In the genomic region with DNA sequence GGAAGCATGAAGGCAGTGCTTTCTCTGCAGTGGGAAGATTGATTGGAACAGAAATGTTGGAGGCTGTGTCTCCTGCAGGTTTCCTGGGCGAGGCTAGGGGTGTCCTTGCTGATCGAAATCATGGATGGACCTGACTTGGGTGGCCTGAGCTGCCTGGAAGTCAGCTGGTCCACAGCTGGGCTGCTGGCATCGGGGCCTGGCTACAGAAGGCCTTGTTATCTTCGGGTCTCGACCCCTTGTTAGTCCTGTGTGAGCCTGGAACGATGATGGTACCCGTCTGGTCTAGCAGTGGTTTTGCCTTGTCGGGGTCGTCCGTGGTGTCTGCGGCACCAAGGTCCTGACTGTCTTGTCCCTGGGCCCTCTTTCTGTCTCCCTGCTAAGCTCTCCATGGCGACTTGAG, we compare ENCODE assay signal across 27 mouse cellular contexts.
DNase-seq lines count a peak whose midpoint lies in the region; ATAC-seq and TF ChIP-seq lines count a peak whose summit lies in the region.
"Had no signal": no experiment of that assay in that cellular context is flagged by ENCODE, and none has a peak within 500 bp of the region (broad histone marks: within the 10 kb centered on the region; RNA-seq: fewer than 3 reads in every experiment).

No protein-coding gene starts in this region.

- no peaks in the 10 kb centered on the region for H3K36me3 ChIP-seq in hindbrain, embryonic 15.5 days
- H3K36me3 ChIP-seq in hindbrain, embryonic 10.5 days = peaks cover 35% of the 10 kb centered on the region
- H3K36me3 ChIP-seq in lung, postnatal 0 days (ENCODE audit: insufficient read depth, low read length) = no peaks in the 10 kb centered on the region
- H3K36me3 ChIP-seq: G1E; intestine, embryonic 15.5 days; neural tube, embryonic 13.5 days had no signal

- no peaks in the 10 kb centered on the region for H3K9me3 ChIP-seq in hindbrain, embryonic 15.5 days
- no peaks in the 10 kb centered on the region for H3K9me3 ChIP-seq in hindbrain, embryonic 10.5 days
- H3K9me3 ChIP-seq in lung, postnatal 0 days (ENCODE audit: low read length) = no peaks in the 10 kb centered on the region
- H3K9me3 ChIP-seq: forebrain, embryonic 13.5 days; intestine, embryonic 15.5 days; limb, embryonic 13.5 days; neural tube, embryonic 13.5 days had no signal

- peak; percentile 28; the same call in 1 of the 2 replicates for ATAC-seq in hindbrain, embryonic 15.5 days (ENCODE audit: low FRiP score, low read depth)
- ATAC-seq in lung, postnatal 0 days = peak; percentile 55; the same call in 1 of the 2 replicates
- ATAC-seq: forebrain, embryonic 13.5 days; hindbrain, postnatal 0 days had no signal

- no peak for TF ChIP-seq CTCF in lung, postnatal 0 days (IDR thresholded peaks at IDR 0.05)

- H3K4me2 ChIP-seq in hindbrain, embryonic 15.5 days = no peak overlapping the region
- H3K4me2 ChIP-seq in lung, postnatal 0 days (replicated peaks; ENCODE audit: low read depth, low read length) = no peak overlapping the region
- H3K4me2 ChIP-seq: forebrain, embryonic 13.5 days; intestine, embryonic 15.5 days; limb, embryonic 13.5 days; liver, embryonic 11.5 days; neural tube, embryonic 13.5 days had no signal

- 82% methylated on average over 12 of the region's 12 CpGs for WGBS in hindbrain, embryonic 15.5 days
- 77% methylated on average over 12 of the region's 12 CpGs for WGBS in hindbrain, embryonic 10.5 days
- 59% methylated on average over 12 of the region's 12 CpGs for whole genome bisulfite sequencing in lung, postnatal 0 days

- H3K4me3 ChIP-seq in hindbrain, embryonic 15.5 days = no peak overlapping the region
- H3K4me3 ChIP-seq in hindbrain, embryonic 10.5 days = no peak overlapping the region
- no peak overlapping the region for H3K4me3 ChIP-seq in lung, postnatal 0 days (ENCODE audit: low read depth, low read length)
- H3K4me3 ChIP-seq: forebrain, embryonic 13.5 days; intestine, embryonic 15.5 days; layer of hippocampus, adult 2 months; left cerebral cortex, adult 2 months; limb, embryonic 13.5 days; myocyte; neural tube, embryonic 13.5 days had no signal

- H3K27ac ChIP-seq in hindbrain, embryonic 15.5 days (replicated peaks) = no peak overlapping the region
- H3K27ac ChIP-seq in hindbrain, embryonic 10.5 days = no peak overlapping the region
- no peak overlapping the region for H3K27ac ChIP-seq in lung, postnatal 0 days (ENCODE audit: low read length)
- H3K27ac ChIP-seq: forebrain, embryonic 13.5 days; hindbrain, postnatal 0 days; intestine, embryonic 15.5 days; layer of hippocampus, adult 2 months; left cerebral cortex, adult 2 months; limb, embryonic 13.5 days; macrophage; neural tube, embryonic 13.5 days had no signal

- no peak for TF ChIP-seq EP300 in lung, postnatal 0 days (IDR thresholded peaks at IDR 0.05)

- no peak overlapping the region for H3K9ac ChIP-seq in hindbrain, embryonic 15.5 days
- H3K9ac ChIP-seq in lung, postnatal 0 days (replicated peaks; ENCODE audit: low read depth) = no peak overlapping the region
- H3K9ac ChIP-seq: forebrain, embryonic 13.5 days; intestine, embryonic 15.5 days; limb, embryonic 13.5 days; neural tube, embryonic 13.5 days had no signal

- peaks cover 22% of the 10 kb centered on the region for H3K4me1 ChIP-seq in hindbrain, embryonic 15.5 days (replicated peaks)
- H3K4me1 ChIP-seq in hindbrain, embryonic 10.5 days (replicated peaks) = peaks cover 45% of the 10 kb centered on the region
- no peaks in the 10 kb centered on the region for H3K4me1 ChIP-seq in lung, postnatal 0 days (ENCODE audit: insufficient read depth, low read depth, low read length)

- H3K27me3 ChIP-seq in hindbrain, embryonic 15.5 days = no peaks in the 10 kb centered on the region
- no peaks in the 10 kb centered on the region for H3K27me3 ChIP-seq in hindbrain, embryonic 10.5 days (ENCODE audit: insufficient read depth, poor library complexity, severe bottlenecking)
- H3K27me3 ChIP-seq in lung, postnatal 0 days (replicated peaks; ENCODE audit: insufficient read depth, low read length) = no peaks in the 10 kb centered on the region
- H3K27me3 ChIP-seq: intestine, embryonic 15.5 days; limb, embryonic 13.5 days; neural tube, embryonic 13.5 days had no signal

- peak; percentile 92 for DNase-seq in heart, adult 11 months
- DNase-seq in heart, adult 9 months (ENCODE audit: low spot score in 2 of 2) = no peak
- no peak for DNase-seq in hindbrain, embryonic 10.5 days (ENCODE audit: low spot score)
- peak; percentile 44 for DNase-seq in lung, postnatal 0 days (ENCODE audit: low spot score)
- no peak for DNase-seq in lung, postnatal 25 days (ENCODE audit: low spot score)
- DNase-seq in testis, postnatal 10 days (ENCODE audit: low spot score) = peak; percentile 54
- DNase-seq in testis, postnatal 14 days (ENCODE audit: low spot score) = no peak
- DNase-seq: adrenal gland, adult 8-10 months; cerebellum, adult 8-10 months; cerebellum, postnatal 25 days; gastrocnemius, postnatal 14 days; kidney, postnatal 25 days; midbrain, embryonic 14.5 days; thymus, adult 18-20 months; thymus, postnatal 25 days had no signal

Comparison
In these comparisons a context has a peak if more than half of its experiments do, and no peak if none do; other contexts are left out.
1. DNase-seq: peak in heart, adult 11 months (single experiment), lung, postnatal 0 days (single experiment) and testis, postnatal 10 days (single experiment); none in heart, adult 9 months (0 of 2), hindbrain, embryonic 10.5 days (single experiment), lung, postnatal 25 days (single experiment) and testis, postnatal 14 days (single experiment).